Mouse (Mus musculus) natural killer cell, adult 2 months (primary cell): ENCODE data around the gene Plcg2.

Source experiments
- DNase-seq, 2 experiments: peaks; one replicate each; pipeline ENCODE4 v3.0.0; 2022; ENCODE audit warnings: low spot score in 2 of 2

Plcg2 gene

DNA sequence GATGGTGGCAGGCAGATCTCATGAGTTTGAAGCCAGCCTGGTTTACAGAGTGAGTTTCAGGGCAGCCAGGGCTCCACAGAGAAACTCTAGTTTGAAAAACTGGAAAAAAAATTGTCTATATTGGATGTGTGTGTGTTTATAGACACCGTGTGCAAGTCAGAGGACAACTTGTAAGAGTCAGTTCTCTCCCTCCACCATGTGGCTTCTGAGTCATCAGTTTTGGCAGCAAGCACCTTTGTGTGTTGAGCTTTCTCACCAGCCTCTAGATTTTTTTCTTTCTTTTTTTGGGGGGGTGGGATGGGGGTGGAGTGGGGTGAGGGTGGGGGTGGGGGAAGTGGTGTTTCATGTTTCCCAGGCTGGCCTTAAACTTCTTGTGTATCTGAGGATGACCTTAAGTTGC is 12.8 kb upstream of the Plcg2 start:
- DNase-seq, result no peak

DNA sequence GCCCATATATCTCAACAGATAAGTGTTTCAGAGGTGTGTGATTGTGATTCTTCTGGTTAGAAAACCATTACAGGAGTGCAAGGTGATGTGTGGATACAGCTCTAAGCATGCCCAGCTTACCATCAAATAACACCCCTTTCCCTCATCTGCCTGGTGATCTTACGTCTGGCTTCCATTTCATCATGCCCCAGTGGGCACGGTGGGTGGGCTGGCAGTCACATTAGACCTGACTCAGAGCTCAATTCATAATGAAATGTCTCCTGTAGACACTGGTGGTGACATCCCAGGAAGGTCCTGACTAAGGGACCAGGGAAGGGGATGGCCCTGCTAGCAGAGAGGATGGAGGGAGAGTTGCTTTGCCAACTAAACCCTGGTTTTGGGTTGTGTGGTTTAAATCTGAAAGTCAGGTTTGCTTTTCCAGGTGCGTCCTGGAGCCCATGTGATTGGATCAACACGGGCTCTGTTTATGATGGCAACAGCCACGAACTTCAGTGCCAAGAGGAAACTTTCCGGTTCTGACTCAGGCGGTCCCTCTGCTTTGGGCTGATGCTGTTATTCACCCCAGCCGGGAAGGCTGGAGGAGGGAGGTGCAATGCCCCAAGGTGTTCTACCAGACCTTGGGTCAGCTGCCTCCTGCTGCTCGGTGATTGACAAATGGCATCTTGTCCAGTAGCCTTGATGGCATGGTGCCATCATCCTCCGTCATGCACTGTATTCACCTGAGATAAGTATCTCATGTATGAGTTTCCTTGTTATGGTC is 9.7 kb upstream of the Plcg2 start:
- no peak for DNase-seq

- no peak for DNase-seq
Measured at GRCm38 (mm10) chr8:117493543-117493942, 4.5 kb upstream of the Plcg2 start.

GRCm38 (mm10) chr8:117494874-117495273 is 3.2 kb upstream of the Plcg2 start:
- no peak for DNase-seq

GRCm38 (mm10) chr8:117498915-117499540 is 937 bp downstream of the Plcg2 start:
- DNase-seq, result no peak

DNA sequence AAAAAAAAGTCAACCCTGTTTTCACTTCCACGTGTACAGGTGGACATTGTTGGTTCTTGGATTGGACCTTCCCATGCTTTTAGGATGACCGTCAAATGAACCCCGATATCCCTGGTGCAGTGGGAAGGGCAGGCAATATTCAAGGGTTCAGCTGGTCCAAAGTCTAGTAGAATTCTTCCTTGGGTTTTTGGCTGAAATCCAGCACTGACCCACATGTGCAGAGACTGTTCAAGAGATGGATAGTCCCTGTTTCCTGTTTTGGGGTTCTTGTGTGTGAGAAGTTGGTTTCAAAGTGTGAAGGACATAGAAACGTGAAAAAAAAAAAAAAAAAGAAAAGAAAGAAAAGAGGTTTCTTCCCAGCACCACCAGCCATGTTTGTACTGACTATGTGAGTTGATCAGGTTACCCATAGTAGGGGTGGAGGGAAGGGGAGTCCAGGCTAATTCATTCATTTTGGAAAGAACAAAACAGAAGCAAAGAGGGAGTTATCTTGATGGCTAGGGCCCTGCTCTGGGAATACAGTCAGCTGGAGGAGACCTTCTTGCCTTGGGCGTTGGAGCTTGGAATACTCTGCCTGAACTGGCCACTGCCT is 2.2 kb downstream of the Plcg2 start:
- DNase-seq, result peak; percentile 27 to 51

- no peak for DNase-seq
Measured at GRCm38 (mm10) chr8:117501323-117501722, 3.2 kb downstream of the Plcg2 start.

- DNase-seq, result no peak
Measured at GRCm38 (mm10) chr8:117503405-117504069, 5.4 kb downstream of the Plcg2 start.

- no peak for DNase-seq
Measured at GRCm38 (mm10) chr8:117507703-117508102, 9.6 kb downstream of the Plcg2 start.

DNA sequence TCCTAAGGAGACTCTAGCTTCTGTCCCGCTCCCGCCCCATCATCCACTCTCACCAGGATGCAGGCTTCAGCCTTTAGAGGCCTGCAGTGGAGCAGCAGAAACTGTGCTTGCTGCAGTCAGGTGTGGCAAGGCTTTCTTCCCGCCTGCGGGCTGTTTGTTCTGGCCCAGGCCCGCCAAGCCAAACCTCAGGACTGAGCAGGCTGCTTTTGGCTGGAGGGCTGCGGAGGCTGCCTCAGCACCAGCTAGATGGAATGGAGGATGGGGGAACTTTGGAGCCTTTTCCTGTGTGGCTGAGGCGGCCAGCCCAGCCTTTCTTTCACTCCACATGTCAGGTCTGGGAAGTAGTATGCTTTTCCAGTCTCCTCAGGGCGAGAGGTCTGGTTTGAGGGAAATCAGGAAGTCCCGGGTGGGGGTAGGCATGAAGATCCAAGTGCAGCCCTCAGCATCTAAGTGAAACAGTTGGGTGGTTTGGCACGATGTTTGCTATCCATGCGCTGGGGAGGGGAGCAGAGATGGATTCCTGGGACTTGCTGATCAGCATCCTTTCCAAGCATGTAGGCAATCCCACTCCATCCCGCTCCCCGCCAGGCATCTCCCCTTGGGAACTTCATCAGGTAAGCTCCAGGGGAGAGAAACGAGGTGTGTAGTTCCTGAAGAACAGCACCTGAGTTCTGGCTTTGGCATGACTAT is 18.9 kb downstream of the Plcg2 start:
- no peak for DNase-seq

DNA sequence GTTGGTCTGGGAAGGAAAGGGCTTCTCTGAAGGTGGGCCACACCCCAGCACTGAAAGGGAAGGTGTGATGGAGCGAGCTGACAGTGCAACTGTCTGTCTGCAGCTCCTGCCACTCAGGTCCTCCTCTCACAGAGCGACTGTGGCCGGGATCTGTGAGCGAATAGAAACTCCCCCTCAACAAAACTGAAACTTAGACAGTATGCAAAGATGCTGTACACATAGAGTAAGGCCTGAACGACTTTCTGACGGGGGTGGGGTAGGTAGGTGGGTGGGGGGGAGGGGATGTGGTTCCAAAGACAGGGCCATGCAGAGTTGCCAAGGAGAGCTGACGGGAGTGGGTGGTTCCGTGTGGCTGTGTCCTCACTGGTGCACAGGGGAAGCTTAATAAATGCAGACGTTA is 19.8 kb downstream of the Plcg2 start:
- DNase-seq, result peak in 1 of 2 experiments; percentile 35

DNA sequence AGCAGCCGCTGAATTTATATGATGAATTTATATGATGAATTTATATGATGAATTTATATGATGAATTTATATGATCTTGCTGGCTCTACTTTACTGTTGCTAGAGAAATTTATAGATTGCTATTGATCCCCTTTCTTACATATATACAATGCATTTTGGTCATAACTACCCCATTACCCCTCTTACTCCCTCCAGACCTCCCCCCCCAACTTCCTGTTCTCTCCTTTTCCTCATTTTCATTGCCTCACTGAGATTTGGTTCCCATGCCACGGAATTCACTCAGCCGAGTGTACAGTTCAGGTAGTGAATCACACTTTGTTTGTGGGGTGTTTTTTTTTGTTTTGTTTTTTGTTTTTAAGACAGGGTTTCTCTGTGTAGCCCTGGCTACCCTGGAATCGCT is 20.8 kb downstream of the Plcg2 start:
- no peak for DNase-seq

GRCm38 (mm10) chr8:117526185-117526584 is 28.1 kb downstream of the Plcg2 start:
- peak; percentile 38 to 64 for DNase-seq

GRCm38 (mm10) chr8:117527983-117528382 is 29.9 kb downstream of the Plcg2 start:
- DNase-seq, result peak; percentile 70 to 79

DNA sequence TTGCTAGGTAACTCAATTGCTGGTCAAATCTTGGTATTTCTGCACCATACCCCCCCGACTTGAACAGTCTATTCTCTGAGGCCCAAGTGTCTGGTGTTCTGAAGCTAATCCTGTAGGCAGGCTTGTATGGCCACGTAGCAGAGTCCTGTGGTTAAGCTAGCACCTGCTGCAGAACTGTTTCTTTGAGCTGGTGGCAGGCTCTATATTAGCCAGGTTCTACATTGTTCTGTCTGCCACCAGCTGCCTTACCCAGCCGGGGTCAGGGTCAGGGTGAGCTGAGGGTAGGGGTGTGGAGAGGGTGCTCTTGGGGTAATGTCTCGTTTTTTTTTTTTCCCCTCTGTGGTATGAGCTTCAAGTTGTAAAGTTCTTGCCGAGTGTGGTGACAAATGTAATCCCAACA is 31.1 kb downstream of the Plcg2 start:
- DNase-seq, result peak; percentile 26 to 38

DNA sequence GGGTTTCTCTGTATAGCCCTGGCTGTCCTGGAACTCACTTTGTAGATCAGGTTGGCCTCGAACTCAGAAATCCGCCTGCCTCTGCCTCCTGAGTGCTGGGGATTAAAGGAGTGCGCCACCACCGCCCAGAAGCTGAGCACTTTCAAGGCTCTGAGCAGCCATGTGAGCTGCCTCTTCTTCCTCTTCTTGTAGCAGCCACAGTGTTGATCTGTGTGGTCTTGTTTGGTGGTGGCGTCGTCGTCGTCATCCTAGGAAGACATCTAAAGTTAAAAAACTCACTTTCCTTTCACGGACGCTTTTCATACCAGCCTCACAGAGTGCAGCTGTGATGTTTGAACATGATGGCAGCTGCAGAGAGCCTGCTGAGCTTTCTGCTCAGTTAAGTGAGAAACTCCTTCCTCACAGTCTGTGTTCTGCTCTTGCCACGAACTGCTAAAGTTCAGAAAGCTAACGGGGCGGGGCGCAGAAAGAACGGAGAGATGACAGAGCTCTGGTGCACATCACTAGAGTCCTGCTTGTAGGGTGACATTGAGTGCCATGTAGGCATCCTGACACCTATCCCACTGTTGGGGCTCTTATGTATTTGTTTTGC is 34.4 kb downstream of the Plcg2 start:
- peak; percentile 38 to 48 for DNase-seq

- no peak for DNase-seq
Measured at GRCm38 (mm10) chr8:117536862-117537261, 38.8 kb downstream of the Plcg2 start.

GRCm38 (mm10) chr8:117537751-117538150 is 39.7 kb downstream of the Plcg2 start:
- DNase-seq, result peak in 1 of 2 experiments; percentile 30

GRCm38 (mm10) chr8:117542951-117543350 is 44.9 kb downstream of the Plcg2 start:
- no peak for DNase-seq

- DNase-seq, result no peak
Measured at GRCm38 (mm10) chr8:117543789-117544188, 45.7 kb downstream of the Plcg2 start.

DNA sequence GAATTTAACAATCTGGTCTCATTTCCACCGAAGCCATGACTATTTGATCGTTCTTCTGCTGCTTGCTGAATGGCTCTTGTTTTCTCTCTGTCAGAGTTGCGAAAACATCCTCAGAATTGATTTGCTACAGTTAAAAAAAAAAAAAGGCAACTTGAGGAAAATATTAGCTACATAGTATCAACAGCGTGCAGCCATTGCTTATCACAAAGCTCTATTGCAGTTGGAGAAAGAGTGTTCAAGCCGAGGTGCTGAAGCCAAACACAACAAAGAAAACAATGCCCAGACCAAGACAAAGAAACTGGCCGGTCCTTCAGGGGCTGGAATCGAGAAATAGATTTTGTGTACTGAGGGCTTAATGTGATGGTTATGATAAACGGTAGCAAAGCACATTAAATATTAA is 47.0 kb downstream of the Plcg2 start:
- no peak for DNase-seq
